Mouse (Mus musculus): ENCODE measurements around the gene Mrgpra4. TPM values are rescaled to one million over a fixed set of nuclear protein-coding genes. Genes with fewer than 3 reads are reported as not detected.

Gene Mrgpra4
- polyA plus RNA-seq (2016; fragmentation: Nextera tagmentation; extraction: Ambion mirVana): not detected in 2 replicates

DNA sequence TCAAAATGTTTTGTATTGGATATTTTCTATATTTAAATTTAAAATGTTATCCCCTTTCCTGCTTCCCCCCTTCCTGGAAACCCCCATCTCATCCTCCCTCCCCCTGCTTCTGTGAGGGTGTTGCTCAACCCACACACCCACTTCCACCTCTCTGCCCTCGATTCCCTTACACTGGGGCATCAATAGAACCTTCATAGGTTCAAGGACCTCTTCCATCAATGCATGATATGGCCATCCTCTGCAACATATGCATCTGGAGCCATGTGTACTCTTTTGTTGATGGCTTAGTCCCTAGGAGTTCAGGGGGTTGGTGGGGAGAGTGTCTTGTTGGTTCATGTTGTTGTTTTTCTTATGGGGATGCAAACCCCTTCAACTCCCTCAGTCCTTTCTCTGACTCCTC is at the start of gene Mrgpra4:
Gene Mrgpra4 (minus strand): TSS at position 101 of the 400 bp plus-strand sequence.
- Histone ChIP-seq H3K4me1 (replicated peaks) (no peaks in the 10 kb centered on the region), H3K36me3 (no peaks in the 10 kb centered on the region), H3K9me3 (0 out of 2 replicates have a peak, but pooled peaks cover 5% of the 10 kb centered on the region), H3K4me3 (no peak within 1 kb of the TSS), H3K27me3 (ENCODE audit: insufficient read depth, poor library complexity, severe bottlenecking) (no peaks in the 10 kb centered on the region), H3K27ac (no peak within 1 kb of the TSS)
- no peak for DNase-seq (ENCODE audit: low spot score)
- 81% methylated on average over 1 of the region's 1 CpGs for WGBS

DNA sequence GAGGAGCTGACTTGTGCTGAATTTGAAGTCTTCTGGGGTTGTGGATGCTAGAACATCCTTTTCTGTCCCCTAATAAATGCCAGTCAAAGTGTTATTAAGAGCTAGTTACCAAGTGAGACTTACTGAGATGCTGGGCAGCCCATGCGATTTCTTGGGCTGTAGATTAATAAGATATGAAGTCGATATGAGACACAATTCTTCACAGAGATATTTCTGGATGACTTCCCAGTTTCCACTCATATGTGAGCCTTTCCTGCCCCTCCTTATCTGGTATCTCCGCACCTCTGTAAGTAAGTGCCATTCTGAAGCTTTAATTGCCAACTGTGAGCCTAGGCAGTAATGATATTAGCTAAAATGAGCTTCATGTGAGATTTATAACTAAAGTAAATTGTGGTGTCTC is 45.6 kb upstream of the Mrgpra4 start, which contains the start of gene Mrgprx1:
Gene Mrgprx1 (minus strand): TSS at position 101 of the 400 bp plus-strand sequence.
- no peaks in the 10 kb centered on the region for H3K36me3 ChIP-seq
- no peak for DNase-seq (ENCODE audit: low spot score)
- no peak within 1 kb of the TSS for H3K27ac ChIP-seq
- H3K4me1 ChIP-seq (replicated peaks): peaks cover 6% of the 10 kb centered on the region; the same call in 1 of the 2 replicates
- WGBS: 88% methylated on average over 3 of the region's 3 CpGs
- no peaks in the 10 kb centered on the region for H3K27me3 ChIP-seq (ENCODE audit: insufficient read depth, poor library complexity, severe bottlenecking)
- H3K4me3 ChIP-seq: no peak within 1 kb of the TSS
- H3K9me3 ChIP-seq: no peaks in the 10 kb centered on the region

DNA sequence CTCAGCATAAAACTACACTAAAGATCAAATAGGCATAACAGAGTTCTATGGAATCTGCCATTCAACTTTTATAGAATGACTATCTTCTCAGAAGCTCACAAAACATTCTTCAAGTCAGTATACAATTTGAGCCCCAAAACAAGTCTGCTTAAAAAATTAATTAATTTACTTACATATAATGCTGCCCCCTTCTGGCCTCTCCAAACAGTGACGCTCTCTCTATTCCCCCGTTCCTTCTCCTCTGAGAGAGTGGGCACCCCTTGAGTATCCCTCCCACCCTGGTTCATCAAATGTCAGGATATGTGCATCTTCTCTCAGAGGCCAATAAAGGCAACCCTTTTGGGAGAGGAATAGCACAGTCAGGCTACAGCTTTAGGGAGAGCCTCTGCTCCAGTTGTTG is 36.0 kb upstream of the Mrgpra4 start:
- Histone ChIP-seq H3K4me3 (no peak overlapping the region), H3K9me3 (no peaks in the 10 kb centered on the region)
- WGBS: 46% methylated on average over 2 of the region's 2 CpGs

DNA sequence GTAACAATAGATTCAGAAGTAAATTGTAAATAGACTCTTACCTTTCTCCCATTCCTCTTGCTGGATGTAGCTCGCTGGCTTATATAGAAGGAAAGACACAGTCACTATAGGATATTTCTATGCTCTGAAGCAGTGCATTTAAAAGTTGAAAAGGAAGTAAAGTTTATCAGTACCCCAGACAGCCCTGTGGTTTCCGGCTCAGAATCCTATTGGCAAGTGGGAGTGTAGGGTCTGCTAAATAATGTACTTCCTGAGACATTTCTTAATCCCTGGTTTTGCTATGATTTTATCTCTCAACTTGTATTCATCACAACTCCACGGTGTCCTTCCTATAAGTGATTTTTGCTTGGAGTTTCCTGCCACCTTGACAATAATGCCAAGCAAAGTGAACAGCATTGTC is 13.8 kb upstream of the Mrgpra4 start:
- WGBS: 87% methylated on average over 3 of the region's 3 CpGs
- H3K9me3 ChIP-seq: no peaks in the 10 kb centered on the region
- DNase-seq (ENCODE audit: low spot score): no peak
- H3K36me3 ChIP-seq: no peaks in the 10 kb centered on the region
- H3K27ac ChIP-seq: no peak overlapping the region
- no peak overlapping the region for H3K4me3 ChIP-seq
- no peaks in the 10 kb centered on the region for H3K27me3 ChIP-seq (ENCODE audit: insufficient read depth, poor library complexity, severe bottlenecking)
- H3K4me1 ChIP-seq (replicated peaks): no peaks in the 10 kb centered on the region

More for the DNA sequence above, 36.0 kb upstream of the Mrgpra4 start:
- H3K27ac ChIP-seq: no peak overlapping the region
- peaks cover 5% of the 10 kb centered on the region; the same call in 1 of the 2 replicates for H3K4me1 ChIP-seq (replicated peaks)
- DNase-seq (ENCODE audit: low spot score): no peak
- H3K27me3 ChIP-seq (ENCODE audit: insufficient read depth, poor library complexity, severe bottlenecking): no peaks in the 10 kb centered on the region
- H3K36me3 ChIP-seq: no peaks in the 10 kb centered on the region

DNA sequence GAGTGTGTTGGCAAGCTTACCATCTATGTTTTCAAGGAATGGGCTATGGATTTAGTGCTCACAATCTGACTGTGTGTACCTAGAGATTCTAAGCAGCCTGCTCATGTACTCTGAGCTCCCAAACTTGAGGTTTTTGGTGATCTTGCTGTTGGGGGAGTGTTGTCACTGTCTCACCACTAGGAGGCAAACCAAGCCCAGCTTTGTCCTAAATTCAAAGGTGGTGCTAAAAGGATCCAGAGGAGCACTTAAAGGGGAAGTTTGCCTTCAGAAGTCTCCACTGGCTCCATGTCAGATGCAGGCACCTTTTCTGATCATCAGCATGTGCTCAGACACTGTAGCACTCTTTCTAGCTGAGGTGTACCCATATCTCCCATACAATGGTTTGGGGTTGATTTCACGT is 4.9 kb upstream of the Mrgpra4 start:
- Histone ChIP-seq H3K36me3 (no peaks in the 10 kb centered on the region), H3K27me3 (ENCODE audit: insufficient read depth, poor library complexity, severe bottlenecking) (no peaks in the 10 kb centered on the region), H3K4me1 (replicated peaks) (no peaks in the 10 kb centered on the region), H3K4me3 (no peak overlapping the region), H3K9me3 (no peaks in the 10 kb centered on the region), H3K27ac (no peak overlapping the region)
- 65% methylated on average over 1 of the region's 1 CpGs for WGBS
- DNase-seq (ENCODE audit: low spot score): no peak

Other genes starting within 250 kb of the Mrgpra4 start
- not detected in 2 replicates for gene Mrgprx1, start 45.5 kb upstream of the Mrgpra4 start, polyA plus RNA-seq (2016; fragmentation: Nextera tagmentation; extraction: Ambion mirVana)
- not detected in 2 replicates for gene Mrgprb5, start 186.9 kb upstream of the Mrgpra4 start, polyA plus RNA-seq (2016; fragmentation: Nextera tagmentation; extraction: Ambion mirVana)
- gene Mrgprb4, start 217.2 kb upstream of the Mrgpra4 start, polyA plus RNA-seq (2016; fragmentation: Nextera tagmentation; extraction: Ambion mirVana): not detected in 2 replicates

All from hindbrain, embryonic 10.5 days (tissue).